In the genomic region with DNA sequence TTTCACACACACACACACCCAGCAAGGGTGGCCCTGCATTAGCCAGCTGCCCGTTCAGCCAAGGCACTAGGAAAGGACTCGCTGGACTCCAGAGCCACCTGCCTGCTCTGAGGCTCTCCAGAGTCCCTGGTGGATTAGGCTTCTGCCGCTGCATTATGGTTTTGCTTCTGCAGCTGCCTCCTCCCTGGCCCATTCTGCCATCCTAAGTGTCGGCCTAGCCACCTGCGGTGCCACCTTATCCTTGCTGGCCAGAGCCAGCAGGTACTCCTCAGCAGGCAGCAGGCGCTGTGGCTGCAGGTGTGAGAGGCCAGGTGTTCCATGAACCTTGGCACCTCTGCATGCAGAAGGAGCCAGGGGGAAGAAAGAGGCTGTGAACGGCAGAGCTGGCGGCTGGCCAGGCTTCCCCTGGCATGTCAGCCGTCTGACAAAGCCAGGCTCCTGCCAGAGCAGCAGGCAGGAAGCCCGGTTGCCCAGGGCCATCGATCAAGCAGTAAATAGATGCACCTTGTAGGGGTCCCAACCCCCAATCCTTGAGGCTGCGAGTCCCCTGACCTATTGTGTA, we compare ENCODE assay signal across 9 mouse cellular contexts. TPM values are rescaled to one million over a fixed set of nuclear protein-coding genes. Genes with fewer than 3 reads are reported as not detected.
A peak's percentile ranks its signal among the peaks of the same experiment; 100 is the strongest.
DNase-seq lines count a peak whose midpoint lies in the region; ATAC-seq lines count a peak whose summit lies in the region.
"Had no signal": no experiment of that assay in that cellular context is flagged by ENCODE, and none has a peak within 500 bp of the region (broad histone marks: within the 10 kb centered on the region; RNA-seq: fewer than 3 reads in every experiment).

No protein-coding gene starts in this region.

- no peaks in the 10 kb centered on the region for H3K9me3 ChIP-seq in heart, embryonic 12.5 days (replicated peaks)
- H3K9me3 ChIP-seq in kidney, embryonic 14.5 days (ENCODE audit: control insufficient read depth, low read length) = no peaks in the 10 kb centered on the region
- H3K9me3 ChIP-seq in neural tube, embryonic 14.5 days (ENCODE audit: control insufficient read depth, low read length) = no peaks in the 10 kb centered on the region
- H3K9me3 ChIP-seq: limb, embryonic 15.5 days had no signal

- DNase-seq in cerebellum, adult 9-11 months = peak; percentile 7
- DNase-seq in cerebellum, adult 11 months = no peak
- peak; percentile 4 for DNase-seq in adrenal gland, adult 2 months
- no peak for DNase-seq in B cell, adult 2 months
- no peak for DNase-seq in thymus, postnatal 36 days

- H3K36me3 ChIP-seq in heart, embryonic 12.5 days = no peaks in the 10 kb centered on the region
- H3K36me3 ChIP-seq in kidney, embryonic 14.5 days (ENCODE audit: control insufficient read depth, insufficient read depth, low read length) = no peaks in the 10 kb centered on the region
- no peaks in the 10 kb centered on the region for H3K36me3 ChIP-seq in neural tube, embryonic 14.5 days (ENCODE audit: control insufficient read depth, insufficient read depth, low read length)
- H3K36me3 ChIP-seq: limb, embryonic 15.5 days had no signal

- no peaks in the 10 kb centered on the region for H3K27me3 ChIP-seq in heart, embryonic 12.5 days (replicated peaks)
- no peaks in the 10 kb centered on the region for H3K27me3 ChIP-seq in kidney, embryonic 14.5 days (ENCODE audit: control insufficient read depth, insufficient read depth, low read length)
- no peaks in the 10 kb centered on the region for H3K27me3 ChIP-seq in neural tube, embryonic 14.5 days (ENCODE audit: control insufficient read depth, insufficient read depth, low read length)
- H3K27me3 ChIP-seq: limb, embryonic 15.5 days had no signal

- H3K27ac ChIP-seq in heart, embryonic 12.5 days (ENCODE audit: poor library complexity, severe bottlenecking) = no peak overlapping the region
- no peak overlapping the region for H3K27ac ChIP-seq in kidney, embryonic 14.5 days (ENCODE audit: low read depth, low read length)
- peak overlapping the region; percentile 77 for H3K27ac ChIP-seq in neural tube, embryonic 14.5 days (ENCODE audit: low read depth, low read length)
- H3K27ac ChIP-seq: limb, embryonic 15.5 days had no signal

- 0 out of 2 replicates have a peak overlapping the region, but pooled peaks have one; percentile 8 for H3K9ac ChIP-seq in heart, embryonic 12.5 days
- no peak overlapping the region for H3K9ac ChIP-seq in kidney, embryonic 14.5 days (ENCODE audit: low read depth, low read length)
- 0 out of 2 replicates have a peak overlapping the region, but pooled peaks have one; percentile 25 for H3K9ac ChIP-seq in neural tube, embryonic 14.5 days (replicated peaks; ENCODE audit: low read depth, low read length)
- H3K9ac ChIP-seq: limb, embryonic 15.5 days had no signal

- H3K4me3 ChIP-seq in heart, embryonic 12.5 days = no peak overlapping the region
- no peak overlapping the region for H3K4me3 ChIP-seq in kidney, embryonic 14.5 days (ENCODE audit: low read length)
- no peak overlapping the region for H3K4me3 ChIP-seq in neural tube, embryonic 14.5 days (ENCODE audit: low read depth, low read length)
- H3K4me3 ChIP-seq: limb, embryonic 15.5 days had no signal

- peak overlapping the region; percentile 37 for H3K4me2 ChIP-seq in heart, embryonic 12.5 days
- H3K4me2 ChIP-seq in kidney, embryonic 14.5 days (replicated peaks; ENCODE audit: low read depth, low read length) = no peak overlapping the region
- 0 out of 2 replicates have a peak overlapping the region, but pooled peaks have one; percentile 15 for H3K4me2 ChIP-seq in neural tube, embryonic 14.5 days (ENCODE audit: low read depth, low read length)
- H3K4me2 ChIP-seq: limb, embryonic 15.5 days had no signal

- peaks cover 7% of the 10 kb centered on the region for H3K4me1 ChIP-seq in heart, embryonic 12.5 days (replicated peaks)
- H3K4me1 ChIP-seq in kidney, embryonic 14.5 days (ENCODE audit: control insufficient read depth, insufficient read depth, low read length) = no peaks in the 10 kb centered on the region
- peaks cover 10% of the 10 kb centered on the region; the same call in 1 of the 2 replicates for H3K4me1 ChIP-seq in neural tube, embryonic 14.5 days (ENCODE audit: control insufficient read depth, insufficient read depth, low read length)

- no peak for ATAC-seq in heart, embryonic 12.5 days (ENCODE audit: insufficient number of reproducible peaks, low FRiP score)
- ATAC-seq in kidney, embryonic 14.5 days (ENCODE audit: low FRiP score, low TSS enrichment) = 0 out of 2 replicates have a peak, but pooled peaks have one; percentile 24
- peak; percentile 83 for ATAC-seq in neural tube, embryonic 14.5 days (ENCODE audit: low read depth)

- whole genome bisulfite sequencing in heart, embryonic 12.5 days = 30% methylated on average over 12 of the region's 12 CpGs
- WGBS in kidney, embryonic 14.5 days = 32% methylated on average over 12 of the region's 12 CpGs
- 17% methylated on average over 12 of the region's 12 CpGs for WGBS in neural tube, embryonic 14.5 days

RNA-seq across cellular contexts. Expression of gene Sox11, which starts 14.8 kb away (rescaled TPM):
- total RNA-seq in adrenal gland, adult 2 months (2021) = under 1 TPM in 1 of 2 experiments, not detected in 1; 0.10 TPM
- 0.10 and 0.16 TPM in 2 replicates for polyA plus RNA-seq in adrenal gland, adult 2 months (2012; rRNA removed)
- 25.1 and 27.5 TPM in 2 replicates for polyA plus RNA-seq in heart, embryonic 12.5 days (2016; fragmentation: Nextera tagmentation; extraction: Ambion mirVana)
- polyA plus RNA-seq in kidney, embryonic 14.5 days (2014; fragmentation: Nextera tagmentation; extraction: Ambion mirVana) = 109 and 115 TPM in 2 replicates
- 323 and 410 TPM in 2 replicates for polyA plus RNA-seq in neural tube, embryonic 14.5 days (2014; fragmentation: Nextera tagmentation; extraction: Ambion mirVana)

Comparison
In these comparisons a context has a peak if more than half of its experiments do, and no peak if none do; other contexts are left out.
1. DNase-seq: peak in cerebellum, adult 9-11 months (single experiment) and adrenal gland, adult 2 months (single experiment); none in cerebellum, adult 11 months (single experiment), B cell, adult 2 months (0 of 2) and thymus, postnatal 36 days (0 of 2).
2. RNA of gene Sox11, which starts 14.8 kb away (polyA plus RNA-seq): 323 to 410 TPM in neural tube, embryonic 14.5 days, 109 to 115 TPM in kidney, embryonic 14.5 days and 25.1 to 27.5 TPM in heart, embryonic 12.5 days; 0.10 to 0.16 TPM in adrenal gland, adult 2 months; every median in the first group is over 10 times any median in the second.